Mouse (Mus musculus) mouse embryonic stem cell (cell line): ENCODE measurements around the gene Ndufb8.

Experiments used
- in situ Hi-C, 2 experiments: fragments of 300-500 bp; cut with MboI; formaldehyde crosslinking; loops; 1 replicate in 1 of 2; 3 replicates in 1 of 2; pipeline ENCODE4 v1.14.3; 2019 to 2020; ENCODE audit warnings: low sequenced_read_pairs in 2 of 2, low pct_unique_long_range_greater_than_20kb in 1 of 2, mixed read lengths in 1 of 2; ENCODE audit not compliant: unreplicated experiment in 1 of 2

Gene Ndufb8

GRCm38 (mm10) chr19:44500240-44500639 lies 55.0 kb downstream of the Ndufb8 start:
- in situ Hi-C loops: no loop called here

DNA sequence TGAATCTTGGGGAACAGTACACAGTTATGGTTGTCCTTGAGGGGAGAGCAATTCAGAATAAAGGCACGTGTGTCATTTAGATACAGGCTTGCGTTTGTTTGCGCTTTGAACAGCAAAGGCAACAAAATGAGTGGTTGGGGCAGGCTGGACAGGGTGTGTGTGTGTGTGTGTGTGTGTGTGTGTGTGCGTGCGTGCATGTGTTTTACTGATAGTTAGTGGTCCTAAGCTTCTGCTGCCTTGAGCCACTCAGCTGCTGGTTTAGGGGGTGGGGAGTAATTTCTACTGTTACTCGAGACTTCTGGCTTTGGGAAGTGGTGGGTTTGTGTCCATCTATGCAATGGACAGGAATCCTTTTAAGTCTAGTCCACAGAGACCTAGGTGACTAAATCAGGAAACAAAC lies 56.3 kb downstream of the Ndufb8 start:
- in situ Hi-C loops: no loop called here
